Mouse (Mus musculus) cerebellum, postnatal 14 days (tissue): ENCODE data around the gene Gm14406.
"Not testable (repeated sequence)": the region's sequence is repeated elsewhere in the genome, so short reads cannot be mapped to it uniquely, and the experiment has no call there.

Experiments
- DNase-seq, 2 experiments: peaks; one replicate each; pipeline ENCODE4 v3.0.0; 2021; ENCODE audit warnings: mixed read lengths in 2 of 2

Gene Gm14406

GRCm38 (mm10) chr2:177577998-177578397 lies at the start of gene Gm14406:
Gene Gm14406, minus strand, starts transcription at chr2:177578210.
- DNase-seq: not testable (repeated sequence)

DNA sequence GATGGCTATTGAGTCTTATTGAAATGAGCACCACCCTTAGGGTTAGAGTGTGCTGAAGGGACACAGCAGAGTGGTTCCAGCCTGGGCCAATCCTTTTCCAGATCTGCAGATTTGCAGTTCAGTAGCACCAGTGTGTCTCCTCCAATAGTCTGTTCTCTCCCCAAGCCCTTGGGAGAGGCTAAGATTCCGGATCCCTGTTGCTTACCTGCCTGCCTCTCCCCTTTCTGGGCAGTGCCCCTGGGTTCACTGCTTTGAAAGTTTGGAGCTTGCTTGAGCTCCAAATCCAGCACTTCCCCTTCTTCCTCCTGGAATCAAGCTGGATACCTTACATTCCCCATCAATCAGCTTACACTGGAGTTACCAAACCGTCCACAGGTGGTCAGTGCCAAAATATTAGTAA lies 2.9 kb downstream of the Gm14406 start:
- DNase-seq: not testable (repeated sequence)

GRCm38 (mm10) chr2:177559365-177559764 lies 18.6 kb downstream of the Gm14406 start:
- not testable (repeated sequence) for DNase-seq

DNA sequence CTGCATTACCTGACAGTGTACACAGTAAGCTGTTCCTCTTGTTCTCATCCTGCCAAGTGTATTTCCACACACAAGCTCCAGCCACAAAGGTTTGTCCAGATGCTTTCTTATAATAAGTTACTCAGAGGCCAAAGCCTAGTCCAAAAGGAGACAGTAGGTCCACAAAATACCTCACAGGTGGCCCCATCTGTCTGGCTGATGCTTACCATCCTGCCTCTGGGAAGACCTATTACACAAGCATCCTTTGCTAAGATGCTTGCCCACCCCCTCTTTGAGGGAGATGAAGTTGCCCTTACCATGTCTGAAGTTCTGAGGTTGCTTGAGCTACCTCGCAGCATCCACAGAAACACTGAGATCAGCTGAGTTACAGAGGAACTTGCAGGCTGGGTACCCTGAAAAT lies 22.7 kb downstream of the Gm14406 start:
- not testable (repeated sequence) for DNase-seq

DNA sequence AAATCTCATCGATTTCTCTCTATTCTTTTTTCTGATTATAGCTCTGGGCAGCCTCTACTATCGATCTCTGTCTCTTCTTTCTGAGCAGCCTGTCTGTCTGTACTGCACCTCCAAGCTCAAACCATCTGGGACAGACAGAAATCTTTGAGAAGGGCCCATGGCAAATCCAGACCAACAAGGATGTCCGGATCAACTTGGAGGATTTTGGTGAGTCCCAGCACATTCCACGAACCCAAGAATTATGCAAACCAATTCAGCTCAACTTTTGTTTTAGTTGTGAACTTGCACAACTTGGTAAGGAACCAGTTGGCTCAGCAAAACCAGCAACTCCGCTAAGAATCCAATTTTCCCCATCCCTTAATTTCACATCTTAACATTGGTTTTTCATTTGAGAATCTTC lies 40.3 kb downstream of the Gm14406 start:
- DNase-seq: not testable (repeated sequence)

- DNase-seq: not testable (repeated sequence)
Observed at GRCm38 (mm10) chr2:177537141-177537540, 40.9 kb downstream of the Gm14406 start.

DNA sequence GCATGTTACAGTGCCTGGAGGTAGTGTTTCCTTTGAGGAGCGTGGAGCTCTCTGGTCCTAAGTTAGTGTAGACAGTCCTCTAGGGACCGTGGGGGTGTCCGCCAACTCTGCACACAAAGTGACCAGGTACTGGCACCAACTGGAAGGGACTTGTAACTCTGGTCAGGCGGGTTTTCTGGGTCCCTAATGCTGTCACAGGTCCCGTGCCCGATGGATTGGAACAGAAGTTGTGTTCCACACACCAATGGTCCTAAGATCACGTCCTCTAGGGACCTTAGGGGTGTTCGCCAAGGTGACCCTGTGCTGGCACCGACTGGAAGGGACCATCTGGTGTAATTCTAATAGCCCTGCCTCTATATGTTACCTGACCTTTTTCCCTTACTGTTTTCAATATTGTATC lies 42.1 kb downstream of the Gm14406 start:
- no peak for DNase-seq

DNA sequence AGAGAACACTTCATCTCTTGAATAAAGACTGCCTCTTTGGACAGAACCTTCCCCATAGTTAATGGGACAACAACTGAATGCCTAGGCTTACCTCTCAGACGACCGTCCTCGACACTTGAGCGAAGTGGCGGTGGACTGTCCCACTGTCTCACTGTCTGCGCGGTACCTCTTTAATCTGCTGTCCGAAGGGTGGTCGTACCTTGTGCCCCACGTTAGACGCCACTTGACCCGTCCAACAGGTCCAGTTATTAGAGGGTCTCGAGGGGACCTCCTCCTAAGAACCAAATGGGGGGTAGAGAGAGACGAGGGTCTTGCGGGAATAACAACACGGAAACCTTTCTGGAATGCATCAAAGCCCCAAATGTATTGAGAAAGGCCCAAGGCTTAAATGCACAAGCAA lies 53.8 kb downstream of the Gm14406 start:
- DNase-seq: not testable (repeated sequence)

- not testable (repeated sequence) for DNase-seq
Observed at GRCm38 (mm10) chr2:177523674-177524073, 54.3 kb downstream of the Gm14406 start.

DNA sequence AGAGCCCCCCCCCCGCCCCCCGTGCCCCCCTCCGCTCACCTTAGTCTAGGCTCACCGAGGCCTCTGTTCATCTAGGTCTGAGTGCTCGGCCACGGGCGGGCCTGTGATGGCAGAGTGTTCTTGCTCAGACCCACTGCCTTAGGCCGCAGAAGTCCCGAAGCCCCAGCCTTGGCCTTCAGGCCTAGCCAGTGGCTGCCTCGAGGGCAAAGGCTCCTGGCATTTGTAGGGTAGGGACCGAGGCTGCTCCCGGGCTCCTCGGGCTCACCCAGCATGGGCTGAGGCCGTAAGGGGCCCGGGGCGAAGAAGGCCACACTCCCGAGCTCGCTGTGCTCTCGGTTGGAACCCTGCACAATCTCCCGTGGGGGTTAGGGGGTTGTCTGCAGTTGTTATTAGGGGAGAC lies 54.9 kb downstream of the Gm14406 start:
- DNase-seq: no peak

DNA sequence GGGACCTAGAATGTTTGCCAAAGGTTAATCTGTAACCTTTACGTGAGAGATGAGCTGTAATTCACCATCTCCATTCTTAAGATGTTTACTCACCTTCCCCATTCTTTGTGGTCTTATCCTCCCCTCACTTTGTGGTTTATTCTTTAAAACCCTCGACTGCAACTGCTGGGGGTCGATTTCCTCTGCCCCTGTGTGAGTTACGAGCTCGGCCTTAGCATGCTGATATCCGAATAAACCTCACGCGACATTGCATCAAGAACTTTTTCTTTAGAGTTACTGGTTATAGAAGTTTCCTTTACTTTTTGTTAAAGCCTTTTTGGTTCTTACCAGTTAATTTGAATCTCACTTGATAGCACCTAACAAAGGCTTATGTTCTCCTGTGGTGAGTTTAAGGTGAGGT lies 58.0 kb downstream of the Gm14406 start:
- no peak for DNase-seq
